Mouse (Mus musculus) midbrain, embryonic 11.5 days (tissue): ENCODE results near the gene H2al1k. TPM values are rescaled to one million over a fixed set of nuclear protein-coding genes. Genes with fewer than 3 reads are reported as not detected.
"Not testable (repeated sequence)": the region's sequence is repeated elsewhere in the genome, so short reads cannot be mapped to it uniquely, and the experiment has no call there.

Experiments
- ATAC-seq: fragments of 200-750 bp; cut with Nextera tagmentation; 2 replicates; pipeline ENCODE4 v1.8.0; 2017; ENCODE audit warnings: moderate TSS enrichment, moderate library complexity; ENCODE audit not compliant: low FRiP score
- DNase-seq: peaks from one replicate; pipeline ENCODE4 v3.0.0; 2015; ENCODE audit warnings: low spot score; ENCODE audit errors: missing footprints
- H3K27ac ChIP-seq: fragments of 300-500 bp; sonication (generic); 2 replicates; pipeline ENCODE4 v1.5.1; 2014; ENCODE audit warnings: low read depth, low read length
- H3K27me3 ChIP-seq: fragments of 300-500 bp; sonication (generic); 2 replicates; pipeline ENCODE4 v1.6.1; 2014; ENCODE audit warnings: mild to moderate bottlenecking, low read length, moderate library complexity, mixed read lengths; ENCODE audit not compliant: control insufficient read depth, insufficient read depth
- H3K36me3 ChIP-seq: fragments of 300-500 bp; sonication (generic); 2 replicates; pipeline ENCODE4 v1.6.1; 2014; ENCODE audit warnings: mild to moderate bottlenecking, low read length, moderate library complexity, mixed read lengths; ENCODE audit not compliant: control insufficient read depth, insufficient read depth
- H3K4me1 ChIP-seq: fragments of 300-500 bp; sonication (generic); 2 replicates; pipeline ENCODE4 v1.6.1; 2014; ENCODE audit warnings: low read length; ENCODE audit not compliant: control insufficient read depth, insufficient read depth
- H3K4me2 ChIP-seq: fragments of 300-500 bp; sonication (generic); 2 replicates; pipeline ENCODE4 v1.6.1; 2014; ENCODE audit warnings: mild to moderate bottlenecking, moderate library complexity
- H3K4me3 ChIP-seq: fragments of 300-500 bp; sonication (generic); 2 replicates; pipeline ENCODE4 v1.5.1; 2014; ENCODE audit warnings: low read depth, low read length
- H3K9ac ChIP-seq: fragments of 300-500 bp; sonication (generic); 2 replicates; pipeline ENCODE4 v1.6.1; 2014; ENCODE audit warnings: low read length
- H3K9me3 ChIP-seq: fragments of 300-500 bp; sonication (generic); 2 replicates; pipeline ENCODE4 v1.6.1; 2016; ENCODE audit warnings: low read length; ENCODE audit not compliant: control insufficient read depth
- WGBS: fragments of 180-500 bp; shearing (Covaris S2); extraction: QIAGEN DNeasy Blood & Tissue Kit; methylation state at CpG from one replicate; pipeline ENCODE4 v1.1.7; 2014; 5-methylcytosine and 5-hydroxymethylcytosine counted together
- polyA plus RNA-seq: library from polyadenylated mRNA; unstranded; fragments of >200 nt; fragmentation: Nextera tagmentation; extraction: Ambion mirVana; gene quantifications from 2 replicates; pipeline ENCODE4 v1.2.1, GENCODE M21; 2014

The H2al1k gene
- not detected in 2 replicates for polyA plus RNA-seq

GRCm38 (mm10) chrX:9350327-9350726, at the start of gene H2al1k:
Gene H2al1k (plus strand): TSS chrX:9350627.
- not testable (repeated sequence) for H3K4me1 ChIP-seq, ATAC-seq, H3K36me3 ChIP-seq, H3K4me3 ChIP-seq, H3K9ac ChIP-seq, H3K4me2 ChIP-seq, H3K9me3 ChIP-seq, DNase-seq, H3K27me3 ChIP-seq, H3K27ac ChIP-seq
- WGBS = no CpG with 5 or more reads among the region's 2 CpGs

GRCm38 (mm10) chrX:9302791-9303190, 47.6 kb upstream of the H2al1k start:
- DNase-seq = no peak
- no peak overlapping the region for H3K4me3 ChIP-seq
- no peaks in the 10 kb centered on the region for H3K4me1 ChIP-seq
- no peaks in the 10 kb centered on the region for H3K36me3 ChIP-seq
- no peaks in the 10 kb centered on the region for H3K27me3 ChIP-seq
- H3K9ac ChIP-seq = no peak overlapping the region
- H3K27ac ChIP-seq = no peak overlapping the region
- WGBS = 80% methylated on average over 5 of the region's 5 CpGs
- no peak for ATAC-seq
- H3K4me2 ChIP-seq = no peak overlapping the region
- no peaks in the 10 kb centered on the region for H3K9me3 ChIP-seq

- H3K4me3 ChIP-seq = no peak overlapping the region
- H3K4me2 ChIP-seq = no peak overlapping the region
- no peak for ATAC-seq
- no peaks in the 10 kb centered on the region for H3K9me3 ChIP-seq
- no peak overlapping the region for H3K9ac ChIP-seq
- H3K36me3 ChIP-seq = no peaks in the 10 kb centered on the region
- H3K27me3 ChIP-seq = no peaks in the 10 kb centered on the region
- H3K27ac ChIP-seq = no peak overlapping the region
- DNase-seq = no peak
- no peaks in the 10 kb centered on the region for H3K4me1 ChIP-seq
- 77% methylated on average over 1 of the region's 1 CpGs for WGBS
Measured at GRCm38 (mm10) chrX:9303455-9303854, 47.0 kb upstream of the H2al1k start.

- H3K27me3 ChIP-seq, DNase-seq, ATAC-seq, H3K4me2 ChIP-seq, H3K4me3 ChIP-seq, H3K9ac ChIP-seq, H3K4me1 ChIP-seq, H3K27ac ChIP-seq, H3K9me3 ChIP-seq, H3K36me3 ChIP-seq: not testable (repeated sequence)
Measured at GRCm38 (mm10) chrX:9316457-9316856, 34.0 kb upstream of the H2al1k start.

- 90% methylated on average over 25 of the region's 26 CpGs for WGBS
- not testable (repeated sequence) for H3K27ac ChIP-seq, H3K4me3 ChIP-seq, H3K9me3 ChIP-seq, H3K27me3 ChIP-seq, H3K9ac ChIP-seq, H3K36me3 ChIP-seq, ATAC-seq, DNase-seq, H3K4me2 ChIP-seq, H3K4me1 ChIP-seq
Measured at GRCm38 (mm10) chrX:9327954-9328353, 22.5 kb upstream of the H2al1k start.

GRCm38 (mm10) chrX:9332366-9332962, 18.0 kb upstream of the H2al1k start:
- not testable (repeated sequence) for ATAC-seq, H3K4me2 ChIP-seq, DNase-seq, H3K36me3 ChIP-seq, H3K4me1 ChIP-seq, H3K4me3 ChIP-seq, H3K27me3 ChIP-seq, H3K9ac ChIP-seq, H3K27ac ChIP-seq, H3K9me3 ChIP-seq
- 86% methylated on average over 12 of the region's 12 CpGs for WGBS

GRCm38 (mm10) chrX:9333035-9333434, 17.4 kb upstream of the H2al1k start:
- H3K4me3 ChIP-seq, H3K27me3 ChIP-seq, H3K36me3 ChIP-seq, ATAC-seq, H3K4me1 ChIP-seq, H3K4me2 ChIP-seq, H3K9ac ChIP-seq, H3K9me3 ChIP-seq, DNase-seq, H3K27ac ChIP-seq: not testable (repeated sequence)
- 81% methylated on average over 2 of the region's 2 CpGs for WGBS

- H3K4me3 ChIP-seq, H3K36me3 ChIP-seq, H3K27me3 ChIP-seq, DNase-seq, H3K9me3 ChIP-seq, H3K4me1 ChIP-seq, H3K4me2 ChIP-seq, ATAC-seq, H3K27ac ChIP-seq, H3K9ac ChIP-seq: not testable (repeated sequence)
- WGBS = 44% methylated on average over 1 of the region's 1 CpGs
Measured at GRCm38 (mm10) chrX:9334996-9335395, 15.4 kb upstream of the H2al1k start.

- H3K27me3 ChIP-seq, H3K9me3 ChIP-seq, H3K4me3 ChIP-seq, H3K9ac ChIP-seq, H3K27ac ChIP-seq, H3K4me2 ChIP-seq, H3K4me1 ChIP-seq, H3K36me3 ChIP-seq, DNase-seq, ATAC-seq: not testable (repeated sequence)
- 36% methylated on average over 1 of the region's 2 CpGs for WGBS
Measured at GRCm38 (mm10) chrX:9374012-9374411, 23.6 kb downstream of the H2al1k start.
